Mouse (Mus musculus) urinary bladder, postnatal 25 days (tissue): ENCODE results near the gene Spns3.

Experiments used
- DNase-seq: peaks from one replicate; pipeline ENCODE4 v3.0.0; 2022; ENCODE audit warnings: low spot score

The Spns3 gene

DNA sequence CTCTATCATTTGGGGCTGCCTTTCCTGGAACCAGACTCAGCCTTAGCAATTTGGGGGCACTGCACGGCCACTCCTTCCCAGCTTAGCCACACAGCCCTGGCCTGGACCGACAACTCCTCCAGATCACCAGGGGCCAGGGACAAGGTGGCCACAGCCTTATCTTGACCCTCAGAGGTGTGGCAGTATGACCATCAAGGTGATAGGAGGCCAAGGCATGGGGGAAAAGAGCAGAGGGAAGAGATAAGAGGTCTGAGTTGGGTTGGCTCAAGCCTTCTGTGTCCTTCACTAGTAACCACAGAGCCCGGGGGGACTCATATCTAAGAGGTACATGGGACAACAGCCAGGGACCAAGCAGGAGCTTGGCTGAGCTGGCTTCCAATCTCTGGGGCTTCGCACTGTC is 68.4 kb downstream of the Spns3 start:
- no peak for DNase-seq

DNA sequence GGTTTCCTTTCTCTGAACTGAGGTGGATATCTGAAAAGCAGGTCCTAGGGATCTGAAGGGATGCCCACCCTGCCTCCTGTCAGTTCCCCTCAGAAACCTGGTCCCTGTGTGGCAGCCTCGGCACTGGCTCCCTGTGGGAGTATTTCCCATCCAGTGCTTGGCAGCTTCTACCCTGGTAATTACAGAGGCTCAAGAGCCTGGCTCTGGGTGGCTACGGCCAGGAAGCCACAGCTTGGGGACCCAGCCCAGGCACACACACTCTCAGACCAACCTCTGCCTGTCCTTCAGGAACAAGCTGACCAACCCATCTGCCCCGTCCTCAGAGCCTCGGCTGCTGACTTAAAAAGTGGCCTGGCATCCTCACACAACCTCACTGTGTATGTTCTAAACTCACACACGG is 69.0 kb downstream of the Spns3 start:
- no peak for DNase-seq

DNA sequence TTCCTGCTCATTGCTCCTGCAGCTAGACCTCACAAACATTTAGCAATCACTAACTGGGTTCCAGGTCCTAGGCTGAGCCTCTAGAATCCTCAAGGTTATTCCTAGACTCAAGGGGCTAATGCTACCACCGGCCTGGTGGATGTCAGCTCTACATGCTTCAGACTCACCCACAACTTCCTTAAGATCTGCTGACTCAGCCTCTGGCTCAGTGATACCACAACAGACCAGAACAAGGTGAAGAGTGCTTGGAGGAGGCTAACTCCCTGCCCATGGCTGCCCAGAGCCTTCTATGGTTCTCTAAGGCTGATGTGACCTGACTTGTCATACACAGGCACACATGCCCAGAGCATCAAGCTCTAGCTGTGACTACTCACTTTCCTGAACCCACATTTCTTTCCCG is 70.8 kb downstream of the Spns3 start:
- no peak for DNase-seq

DNA sequence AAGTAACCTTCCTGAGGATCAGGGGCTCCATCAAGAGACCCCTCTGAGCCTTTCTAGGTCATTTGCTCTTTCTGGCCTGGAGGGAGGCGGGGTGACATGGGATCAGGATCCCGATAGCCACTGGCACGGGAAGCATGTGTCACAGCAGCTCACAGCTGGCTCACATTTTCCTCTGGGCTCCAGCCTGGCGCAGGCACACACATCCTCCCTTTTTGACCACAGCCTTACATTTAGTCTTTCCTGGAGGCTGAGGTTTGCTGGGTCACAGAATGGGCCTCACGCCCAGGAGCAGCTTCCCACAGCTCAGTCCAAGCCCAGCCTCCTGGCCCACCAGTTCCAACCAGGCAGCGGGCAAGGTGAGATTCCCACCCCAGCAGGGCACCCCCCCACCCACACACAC is 72.1 kb downstream of the Spns3 start:
- DNase-seq = no peak

DNA sequence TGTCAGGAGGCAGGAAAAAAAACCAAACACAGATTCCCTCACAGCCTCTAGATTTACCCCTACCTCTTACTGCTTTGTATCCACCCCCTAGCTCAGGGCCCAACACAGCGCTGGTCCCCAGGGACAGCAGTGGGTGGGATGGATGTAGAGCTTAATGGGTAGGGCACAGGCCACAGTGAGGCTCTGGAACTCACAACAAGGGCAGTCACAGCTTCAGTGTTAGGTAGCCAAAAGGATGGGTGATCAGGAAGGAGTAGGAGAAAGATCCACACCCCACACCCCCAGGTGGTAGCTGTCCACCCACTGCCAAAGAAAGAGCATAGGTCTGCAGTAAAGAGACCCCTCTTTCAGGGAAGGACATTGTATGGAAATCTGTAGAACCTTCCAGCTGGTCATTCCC is 72.7 kb downstream of the Spns3 start:
- no peak for DNase-seq

DNA sequence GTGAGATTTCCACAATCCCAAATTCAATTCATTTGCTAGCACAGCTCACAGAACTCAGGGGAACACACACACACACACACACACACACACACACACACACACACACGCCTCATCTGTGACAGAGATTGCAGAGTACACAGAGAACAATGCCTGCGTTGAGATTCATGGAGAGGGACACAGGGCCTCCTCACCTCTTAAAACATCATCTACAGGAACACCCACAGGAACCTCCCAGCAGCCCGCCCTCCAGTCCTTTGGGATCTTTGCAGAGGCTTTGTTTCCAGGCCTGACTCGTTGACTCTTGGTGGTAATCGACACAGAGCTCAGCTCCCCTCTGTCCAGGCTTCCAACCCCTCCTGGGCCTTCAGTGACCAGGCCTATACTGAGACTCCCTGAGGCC is 73.1 kb downstream of the Spns3 start:
- DNase-seq = no peak

DNA sequence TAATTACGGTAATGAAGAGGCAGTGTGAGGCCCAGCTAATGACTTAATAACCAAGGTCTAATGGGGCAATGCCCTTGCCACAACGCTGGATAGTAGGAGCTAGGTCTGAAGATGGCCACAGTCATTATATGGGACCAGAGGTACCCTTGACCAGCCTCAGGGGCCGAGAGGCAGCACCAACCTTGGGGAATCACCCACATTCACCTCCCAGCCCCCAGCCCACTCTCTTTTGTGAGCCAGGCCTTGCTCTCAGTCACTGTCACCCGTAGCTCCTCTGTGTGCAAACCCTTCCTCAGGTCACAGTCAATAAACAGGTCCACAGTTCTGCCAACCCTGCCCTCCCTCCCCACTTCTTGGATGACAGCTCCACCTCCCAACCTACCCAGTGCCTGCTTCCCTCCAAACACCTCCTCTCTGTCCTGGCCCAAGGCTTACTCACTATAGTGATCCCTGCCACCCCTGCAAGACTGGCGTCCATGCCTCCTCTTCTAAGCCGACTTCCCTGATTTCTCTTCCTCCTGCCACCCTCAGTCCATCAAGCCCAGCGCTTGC is 74.2 kb downstream of the Spns3 start:
- no peak for DNase-seq

DNA sequence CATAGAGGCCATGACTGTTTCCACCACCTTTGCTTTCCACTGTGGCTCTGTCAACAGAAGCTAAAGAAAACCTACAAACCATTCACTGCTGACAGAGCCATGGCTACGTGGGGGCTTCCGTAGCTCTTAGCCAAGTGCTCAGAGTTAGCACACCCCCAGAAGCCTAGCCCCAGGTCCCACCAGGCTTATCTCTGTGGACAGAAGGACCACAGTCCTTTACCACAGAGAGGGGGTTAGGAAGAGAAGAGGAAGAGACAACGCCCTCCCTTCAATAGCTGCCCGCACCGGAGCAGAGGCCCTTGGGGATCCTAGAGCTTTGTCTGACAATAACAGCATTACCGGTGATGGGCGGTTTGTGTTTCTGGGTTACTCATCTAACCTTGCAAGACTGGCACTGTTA is 74.9 kb downstream of the Spns3 start:
- no peak for DNase-seq

DNA sequence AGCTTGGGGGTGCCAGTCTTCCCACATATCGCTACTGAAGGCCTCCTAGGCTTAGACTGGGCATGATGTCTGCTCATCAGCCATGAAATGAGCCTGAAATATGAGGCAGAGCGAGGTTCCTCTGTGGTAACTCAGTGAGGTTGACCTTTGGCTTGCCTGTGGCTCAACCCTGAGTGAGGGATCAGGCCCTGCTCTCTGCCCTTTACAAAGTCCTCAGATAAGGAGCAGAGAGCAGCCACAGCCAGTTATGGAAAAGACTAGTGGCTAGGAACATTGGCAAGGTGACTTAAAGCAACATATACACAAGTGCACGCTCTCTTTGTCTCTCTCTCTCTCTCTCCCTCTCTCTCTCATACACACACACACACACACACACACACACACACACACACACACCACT is 75.4 kb downstream of the Spns3 start:
- DNase-seq = no peak

DNA sequence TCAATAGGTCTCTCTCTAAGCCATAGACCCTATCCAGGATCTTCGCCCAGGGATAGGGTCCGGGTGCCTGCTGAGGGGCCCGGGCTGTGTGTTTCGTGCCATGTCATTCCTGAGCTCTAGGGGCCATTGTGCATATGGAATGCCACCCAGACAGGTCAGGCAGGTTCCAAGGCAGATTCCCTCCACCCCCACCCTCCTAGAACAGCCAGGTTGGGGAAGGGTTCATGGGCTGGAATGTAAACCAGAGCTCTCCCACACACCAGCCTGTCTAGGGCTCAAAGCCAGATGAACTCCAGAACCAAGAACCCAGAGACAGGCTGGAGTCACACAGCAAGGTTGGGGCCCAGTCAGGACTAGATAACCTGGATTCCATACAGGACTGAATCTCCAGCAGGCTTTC is 76.8 kb downstream of the Spns3 start:
- no peak for DNase-seq

DNA sequence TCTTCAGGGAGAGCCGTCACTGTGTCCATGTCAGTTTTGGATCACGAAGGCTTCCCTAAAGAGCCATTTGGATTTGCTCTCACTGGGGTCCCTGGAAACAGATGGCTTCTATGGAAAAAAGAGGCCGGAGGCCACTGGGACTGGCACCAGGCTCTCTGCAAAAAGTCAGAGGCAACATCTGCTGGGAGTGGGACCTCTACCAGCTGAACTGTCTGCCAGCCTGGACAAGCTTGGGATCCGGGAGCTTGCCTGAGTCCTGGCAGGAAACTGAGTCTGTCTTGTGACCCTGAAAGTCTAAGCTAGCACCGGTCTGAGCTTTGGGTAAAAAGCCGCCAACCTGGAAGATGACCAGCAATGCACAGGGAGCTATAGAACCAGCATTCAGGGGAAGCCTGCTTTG is 78.9 kb downstream of the Spns3 start:
- no peak for DNase-seq

DNA sequence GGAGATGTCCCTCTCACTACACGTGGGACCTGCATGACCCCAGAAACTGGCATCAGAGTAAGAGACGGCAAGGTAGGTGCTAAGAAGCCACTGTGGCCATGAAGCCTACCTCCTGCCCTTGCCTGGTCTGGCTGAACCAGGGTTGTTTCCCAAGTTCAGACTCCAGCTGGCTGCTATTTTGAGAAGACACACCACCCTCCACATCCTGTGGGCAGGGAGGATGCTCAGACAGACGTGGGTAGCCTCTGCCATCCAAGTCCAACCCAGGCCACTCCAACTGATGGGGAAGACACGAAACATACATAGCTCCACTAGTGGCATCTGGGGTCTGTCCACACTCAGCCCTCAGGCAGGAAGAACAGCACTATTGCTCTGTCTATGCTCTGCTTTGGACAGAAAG is 80.3 kb downstream of the Spns3 start:
- no peak for DNase-seq

DNA sequence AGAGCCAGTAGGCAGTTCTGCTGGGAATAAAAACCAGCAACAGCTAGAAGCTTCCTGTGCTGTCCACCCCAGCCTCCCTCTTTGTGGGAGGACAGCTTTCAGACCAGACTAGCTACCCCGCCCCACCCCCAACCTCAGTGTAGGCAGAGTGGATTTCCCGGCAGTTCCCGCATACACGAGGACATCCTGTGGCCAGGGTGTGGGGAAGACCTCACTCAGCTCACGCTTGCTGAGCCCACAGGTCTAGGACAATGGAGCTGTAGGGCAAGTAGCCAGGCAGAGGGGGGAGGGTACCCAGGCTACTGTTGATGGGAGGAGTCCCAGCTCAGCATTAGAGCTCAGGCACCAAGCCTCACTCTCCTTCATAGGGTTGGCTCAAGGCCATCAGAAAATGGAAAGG is 81.1 kb downstream of the Spns3 start:
- DNase-seq = no peak

DNA sequence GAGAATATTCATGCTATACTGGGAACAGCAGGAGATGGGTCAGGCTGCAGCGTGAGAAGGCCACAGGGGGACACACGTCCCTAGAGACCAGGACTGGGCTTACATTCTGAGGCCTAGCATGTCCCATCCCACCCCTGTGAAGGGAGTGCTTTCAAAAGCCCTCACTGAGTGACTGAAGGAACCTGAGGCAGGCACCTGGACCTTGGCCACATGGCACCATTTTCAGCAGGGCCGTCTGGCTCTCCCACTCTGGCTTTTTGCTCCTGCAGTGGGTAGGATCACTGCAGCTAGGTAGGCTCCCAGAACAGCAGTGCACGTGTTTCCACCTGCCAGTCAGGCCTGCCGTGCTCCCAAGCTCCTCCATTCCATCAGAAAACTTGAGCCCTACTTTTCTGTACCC is 81.8 kb downstream of the Spns3 start:
- no peak for DNase-seq

DNA sequence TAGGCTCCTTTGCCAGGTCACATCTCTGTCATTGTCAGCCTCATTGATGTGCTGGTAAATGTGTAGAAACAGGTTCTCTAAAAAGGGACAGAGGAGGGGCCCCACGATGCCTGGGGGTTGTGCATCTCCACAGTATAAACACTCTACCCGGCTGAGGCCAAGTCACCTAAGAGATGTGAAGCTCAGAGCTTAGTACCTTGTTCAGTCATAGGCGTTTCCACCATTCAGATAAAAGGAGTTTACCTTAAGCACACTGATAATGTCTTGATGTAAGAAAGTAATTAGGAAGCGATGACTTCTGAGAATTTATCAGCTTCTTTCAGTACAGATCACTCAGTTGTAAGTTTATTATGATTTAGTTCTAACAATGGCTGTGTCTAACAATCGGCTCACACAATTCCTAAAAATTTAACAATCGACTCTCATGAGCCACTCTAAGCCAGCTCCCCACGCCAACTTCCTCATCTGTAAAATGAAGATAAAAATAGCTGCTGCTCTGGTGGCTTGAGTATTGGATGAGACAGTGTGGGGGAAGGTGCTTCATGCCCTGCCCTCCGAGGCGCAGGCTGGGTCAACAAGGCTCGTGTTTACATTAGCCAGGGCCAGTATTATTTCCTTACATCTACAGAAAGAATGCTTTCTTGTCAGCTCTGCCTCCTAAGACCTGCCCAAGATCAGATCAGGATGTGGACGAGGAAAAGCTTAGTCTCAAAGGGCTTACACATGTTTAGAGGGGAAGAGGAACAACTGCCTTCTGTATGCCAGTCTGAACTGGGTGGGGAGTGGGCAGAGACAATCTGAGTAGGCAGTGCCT is 83.4 kb downstream of the Spns3 start:
- no peak for DNase-seq

DNA sequence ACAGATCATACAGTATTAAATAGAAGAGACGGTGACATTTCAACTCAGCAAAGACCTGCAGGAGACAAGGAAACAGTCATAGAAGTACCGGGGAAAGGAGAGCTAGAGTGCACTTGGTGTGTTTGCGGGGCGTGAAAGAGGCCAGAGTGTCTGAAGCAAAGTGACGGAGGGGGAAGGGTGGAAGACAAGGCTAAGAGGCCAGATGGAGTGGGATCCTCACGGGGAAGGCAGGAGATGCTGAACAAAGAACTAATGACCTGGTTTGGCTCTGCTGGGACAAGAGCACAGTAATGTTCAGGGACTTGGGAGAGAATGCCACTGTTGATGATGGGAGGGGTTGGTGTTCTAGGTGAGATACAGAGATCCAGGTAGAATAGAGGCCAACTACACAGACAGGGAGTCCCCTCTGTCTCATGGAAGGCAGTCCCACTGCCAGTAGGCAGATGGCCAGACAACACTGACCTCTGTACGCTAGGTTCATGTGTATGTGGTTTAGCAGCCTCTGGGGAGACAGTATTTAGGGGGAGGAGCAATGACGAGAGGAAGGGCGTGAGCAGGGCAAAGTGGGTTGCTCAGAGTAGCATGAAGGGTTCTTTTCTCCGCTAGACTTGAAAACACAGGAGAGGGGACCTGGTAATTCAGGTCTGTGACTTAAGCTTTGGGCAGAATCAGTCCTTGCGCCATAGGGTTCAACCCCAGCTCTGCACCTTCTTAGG is 84.2 kb downstream of the Spns3 start:
- DNase-seq = no peak

DNA sequence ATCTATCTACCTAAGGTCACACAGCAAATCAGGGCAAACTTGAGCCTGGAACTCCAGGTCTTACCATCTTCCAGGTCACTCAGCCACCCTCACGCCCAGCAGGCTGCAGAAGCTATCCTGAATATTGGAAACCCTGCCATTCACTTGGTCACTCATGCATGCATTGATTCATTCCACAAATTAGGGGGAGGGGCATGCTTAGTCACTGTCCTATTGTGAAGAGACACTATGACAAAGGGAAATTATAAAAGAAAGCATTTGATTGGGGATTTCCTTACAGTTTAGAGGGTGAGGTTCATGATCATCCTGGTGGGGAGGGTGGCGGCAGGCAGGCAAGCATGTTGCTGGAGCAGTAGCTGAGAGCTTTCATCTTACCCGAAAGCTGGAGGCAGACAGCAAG is 85.5 kb downstream of the Spns3 start:
- DNase-seq = no peak

DNA sequence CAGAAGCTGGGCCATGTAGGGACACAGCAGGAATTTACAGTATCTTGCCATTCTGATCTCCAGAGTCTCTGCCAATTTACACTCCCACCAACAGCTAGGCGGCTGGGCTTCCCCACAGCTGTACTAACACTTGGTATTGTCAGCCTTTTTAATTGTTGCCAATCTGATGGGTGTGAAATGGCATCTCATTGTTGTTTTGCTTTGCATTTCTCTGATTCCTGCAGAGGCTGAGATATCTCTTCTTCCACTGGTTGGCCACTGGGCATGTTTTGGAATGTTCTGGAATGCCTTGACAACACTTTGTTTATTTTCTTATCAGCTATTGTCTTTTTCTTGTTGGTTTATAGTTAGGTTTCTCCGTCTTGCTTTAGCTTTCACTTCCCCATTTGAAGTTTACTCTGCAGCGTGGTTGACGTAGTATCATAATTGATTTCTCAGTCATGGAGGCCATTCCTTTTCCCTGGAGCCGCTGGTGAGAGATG is 88.8 kb downstream of the Spns3 start:
- no peak for DNase-seq

DNA sequence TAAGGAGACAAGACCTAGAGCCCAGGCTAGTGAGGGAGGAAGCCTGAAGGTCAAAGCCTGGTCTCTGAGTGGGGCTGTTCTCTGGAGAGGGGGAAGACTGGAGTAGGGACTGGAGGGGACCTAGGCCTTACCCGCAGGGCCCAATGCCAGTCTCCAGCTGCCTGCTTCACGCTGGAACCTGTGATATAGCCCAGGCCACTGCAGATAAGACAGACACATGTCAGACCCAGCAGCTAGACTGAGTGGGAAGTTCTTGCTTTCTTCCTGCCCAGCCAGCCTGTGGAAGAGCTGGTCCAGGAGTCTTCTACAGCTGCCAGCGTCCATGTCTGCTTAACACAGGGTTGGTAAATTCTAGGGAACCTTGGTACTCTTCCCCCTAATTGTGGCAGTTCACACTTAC is 91.8 kb downstream of the Spns3 start:
- no peak for DNase-seq

DNA sequence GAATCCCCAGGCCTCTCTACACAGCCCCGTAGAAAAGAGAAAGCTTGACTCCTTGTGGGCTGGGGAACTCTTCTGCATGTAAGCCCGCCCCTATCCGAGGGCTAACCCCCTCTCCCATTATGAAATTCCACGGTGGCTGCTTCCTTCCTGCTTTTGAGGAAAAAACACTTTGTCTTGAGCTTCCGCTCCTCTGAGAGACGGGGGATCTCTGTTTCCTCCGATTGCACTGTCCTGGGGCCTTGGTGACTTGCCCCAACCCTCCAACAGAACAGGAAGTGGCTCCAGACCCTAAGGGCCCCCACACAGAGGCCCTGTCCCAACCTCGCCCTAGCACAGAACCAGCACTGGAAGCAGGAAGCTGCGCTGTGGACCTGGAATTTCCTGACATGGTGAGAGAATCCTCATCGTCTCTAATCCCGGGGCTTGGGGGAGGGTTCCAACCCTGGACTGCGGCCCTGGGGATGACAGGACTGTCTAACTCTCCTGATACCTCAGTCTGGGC is 92.3 kb downstream of the Spns3 start:
- no peak for DNase-seq

DNA sequence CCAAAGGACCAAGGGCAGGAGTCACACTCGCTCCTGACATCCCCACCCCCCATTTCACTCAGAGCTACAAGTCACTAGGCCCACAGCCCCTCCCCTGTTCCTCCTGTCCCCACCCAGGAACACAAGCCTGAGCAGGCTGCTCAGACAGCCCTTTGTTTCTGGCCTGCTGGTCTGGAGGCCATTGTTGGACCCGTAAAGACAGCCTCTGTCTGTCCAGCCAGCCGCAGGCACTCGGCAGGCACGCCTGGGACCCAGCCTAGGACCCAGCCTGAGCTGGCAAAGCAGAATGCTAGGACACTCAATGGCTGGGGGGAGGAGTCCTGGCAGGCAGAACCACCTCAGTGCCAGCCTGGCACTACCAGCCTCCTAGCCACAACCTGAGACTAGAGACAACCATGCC is 94.6 kb downstream of the Spns3 start:
- no peak for DNase-seq

DNA sequence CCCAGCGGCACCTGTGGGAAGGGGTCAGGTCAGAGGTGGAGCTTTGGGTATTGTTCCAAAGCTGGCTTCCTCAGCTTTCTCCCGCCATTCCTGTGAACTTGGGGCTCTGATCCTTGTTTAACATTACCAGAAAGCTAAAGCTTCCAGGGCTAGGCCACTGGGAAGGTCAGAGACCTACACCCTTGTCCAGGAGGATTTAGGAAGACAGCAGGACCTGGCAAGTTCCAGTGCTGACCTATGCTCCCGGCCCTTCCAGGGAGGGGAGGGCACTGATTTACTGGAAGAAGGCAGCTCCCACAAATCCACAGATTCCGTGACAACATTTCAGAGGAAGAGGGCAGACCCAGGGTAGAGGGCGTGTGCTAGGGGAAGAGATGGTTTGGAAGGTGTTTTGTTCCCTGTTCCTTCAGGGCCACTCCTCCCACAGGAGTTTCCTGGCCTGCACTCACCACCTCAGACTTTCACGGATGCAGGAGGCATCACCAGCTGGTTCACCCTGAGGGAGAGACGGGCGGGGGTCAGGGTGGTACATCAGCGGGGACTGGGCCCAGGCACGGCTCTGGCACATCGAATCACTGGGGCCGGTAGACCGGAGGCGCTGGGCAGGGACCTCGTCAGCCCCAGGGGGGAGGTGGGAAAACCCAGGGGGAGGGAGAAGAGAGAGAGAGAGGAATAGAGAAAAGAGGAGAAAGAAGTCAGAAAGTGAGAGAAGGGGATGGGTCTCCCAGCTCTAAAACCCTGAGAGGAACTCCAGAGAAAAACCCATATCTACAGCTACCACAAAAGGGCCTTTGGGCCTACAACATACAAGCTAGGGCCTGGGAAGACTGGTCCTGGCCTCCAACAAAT is 97.0 kb downstream of the Spns3 start:
- DNase-seq = no peak
